Mouse (Mus musculus): ENCODE results near the gene 4930467E23Rik. TPM values are rescaled to one million over a fixed set of nuclear protein-coding genes. Genes with fewer than 3 reads are reported as not detected.
"Not testable (repeated sequence)": the region's sequence is repeated elsewhere in the genome, so short reads cannot be mapped to it uniquely, and the experiment has no call there.

Gene 4930467E23Rik
- under 1 TPM; 0.35 to 0.84 TPM for total RNA-seq (2021)
- polyA plus RNA-seq (2012; rRNA removed): 0.07 TPM in 1 of 2 replicates, not detected in the other
- long read RNA-seq: 0 reads

DNA sequence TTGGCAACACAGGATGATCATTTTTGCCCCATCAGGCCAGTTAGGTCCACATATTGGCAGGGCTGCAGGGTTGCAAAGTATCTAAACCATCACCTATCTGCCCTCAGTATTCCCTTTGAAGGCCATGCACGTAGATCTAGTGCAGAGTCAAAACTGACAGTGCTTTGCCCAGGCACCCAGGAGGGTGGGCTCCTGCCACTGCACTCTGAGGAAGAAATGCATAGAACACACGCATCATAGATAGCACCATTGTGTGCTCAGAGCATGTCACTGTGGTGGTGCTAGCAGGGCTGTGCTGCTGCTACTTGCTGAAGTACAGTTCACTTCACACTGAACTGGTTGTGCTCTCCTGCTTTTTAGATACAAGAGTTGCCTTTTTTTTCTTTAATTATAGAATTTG, at the start of gene 4930467E23Rik:
TSS of gene 4930467E23Rik (plus strand) at position 301 of the 400 bp plus-strand sequence.
- DNase-seq: not testable (repeated sequence)

DNA sequence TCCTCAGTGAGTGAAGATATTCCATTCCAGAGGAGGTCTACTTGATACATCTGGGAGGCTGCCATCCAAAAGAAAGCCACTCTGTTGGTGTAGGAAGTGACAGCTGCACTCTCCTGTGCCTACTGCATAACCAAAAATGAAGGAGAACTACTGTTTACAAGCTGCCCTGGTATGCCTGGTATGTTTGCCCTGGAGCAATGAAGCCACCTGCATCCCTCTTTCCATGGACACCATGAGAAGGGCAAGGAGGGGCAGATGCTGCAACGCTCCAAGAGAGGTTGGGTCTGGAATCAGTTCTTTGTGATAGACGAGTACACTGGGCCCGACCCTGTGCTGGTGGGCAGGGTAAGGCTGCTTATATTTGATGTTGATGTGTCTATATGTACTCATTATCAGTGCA, 47.1 kb upstream of the 4930467E23Rik start:
- not testable (repeated sequence) for DNase-seq

DNA sequence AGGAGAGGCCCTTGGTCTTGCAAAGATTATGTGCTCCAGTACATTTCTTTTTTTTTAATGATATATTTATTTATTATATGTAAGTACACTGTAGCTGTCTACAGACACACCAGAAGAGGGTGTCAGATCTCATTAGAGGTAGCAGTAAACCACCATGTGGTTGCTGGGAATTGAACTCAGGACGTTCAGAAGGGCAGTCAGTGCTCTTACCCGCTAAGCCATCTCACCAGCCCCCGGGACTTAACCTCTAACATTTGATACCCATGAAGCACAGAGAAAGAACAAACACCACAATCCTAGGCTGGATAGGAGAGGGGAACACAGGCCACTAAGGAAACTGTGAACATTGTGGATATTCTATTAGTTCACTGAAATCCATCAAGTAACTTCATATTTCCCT, 43.9 kb upstream of the 4930467E23Rik start:
- not testable (repeated sequence) for DNase-seq

DNA sequence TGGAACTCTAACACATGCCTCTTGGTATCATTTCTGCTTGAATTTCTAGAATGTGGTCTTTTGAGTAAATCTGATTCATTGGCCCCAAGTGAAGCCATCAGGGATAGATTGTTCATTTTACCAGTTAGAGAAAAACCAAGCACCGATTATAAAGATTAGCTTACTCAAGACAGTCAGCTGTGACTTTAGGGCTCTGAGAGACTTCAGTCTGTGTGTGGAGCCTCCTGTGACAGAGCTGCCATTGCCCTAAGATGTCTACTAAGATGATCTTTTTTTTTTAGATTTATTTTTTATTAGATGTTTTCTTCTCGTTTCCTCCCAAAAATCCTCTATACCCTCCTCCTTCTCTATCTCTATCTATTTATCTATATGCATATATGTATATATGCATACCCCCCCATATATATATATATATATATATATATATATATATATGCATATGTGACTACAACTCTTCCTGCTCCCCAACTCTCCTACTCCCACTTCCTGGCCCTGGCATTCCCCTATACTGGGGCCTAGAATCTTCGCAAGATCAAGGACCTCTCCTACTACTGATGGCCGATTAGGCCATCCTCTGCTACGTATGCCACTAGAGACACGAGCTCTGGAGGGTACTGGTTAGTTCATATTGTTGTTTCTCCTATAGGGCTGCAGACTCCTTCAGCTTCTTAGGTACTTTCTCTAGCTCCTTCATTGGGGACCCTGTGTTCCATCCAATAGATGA, 40.4 kb upstream of the 4930467E23Rik start:
- not testable (repeated sequence) for DNase-seq

DNA sequence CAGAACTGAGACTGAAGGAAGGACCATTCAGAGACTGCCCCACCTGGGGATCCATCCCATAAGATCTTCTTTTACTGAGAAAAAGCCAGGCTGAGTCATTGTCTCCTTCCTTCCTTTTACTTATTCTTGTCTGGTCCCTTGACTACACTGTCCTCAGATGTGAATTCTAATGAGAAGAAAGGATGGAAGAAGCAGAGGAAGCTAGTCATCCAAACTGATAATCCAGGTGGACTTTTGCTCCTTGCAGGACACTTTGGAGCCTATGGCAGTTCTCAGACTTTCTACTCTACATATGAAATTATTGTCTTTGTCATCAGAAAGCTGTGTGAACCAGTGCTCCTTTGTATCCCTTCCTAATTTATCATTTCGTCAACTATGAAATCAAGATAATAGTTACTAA, 39.6 kb upstream of the 4930467E23Rik start:
- DNase-seq: not testable (repeated sequence)

DNA sequence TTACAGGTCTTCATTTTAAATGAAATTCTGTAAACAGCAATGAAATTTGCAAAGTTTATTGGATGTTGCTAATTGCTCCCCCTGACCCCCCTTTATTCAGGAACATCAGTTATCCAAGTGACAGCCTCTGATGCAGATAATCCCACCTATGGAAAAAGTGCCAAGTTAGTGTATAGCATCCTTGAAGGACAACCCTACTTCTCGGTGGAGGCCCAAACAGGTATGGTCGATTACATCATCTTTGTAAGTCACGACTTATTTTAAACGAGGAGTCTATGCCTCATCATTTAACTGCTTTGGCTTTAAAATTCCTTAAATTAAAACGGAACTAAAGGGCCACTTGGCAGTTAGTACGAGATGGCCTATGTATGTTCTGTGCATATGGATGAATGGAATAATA, 38.0 kb upstream of the 4930467E23Rik start:
- not testable (repeated sequence) for DNase-seq

DNA sequence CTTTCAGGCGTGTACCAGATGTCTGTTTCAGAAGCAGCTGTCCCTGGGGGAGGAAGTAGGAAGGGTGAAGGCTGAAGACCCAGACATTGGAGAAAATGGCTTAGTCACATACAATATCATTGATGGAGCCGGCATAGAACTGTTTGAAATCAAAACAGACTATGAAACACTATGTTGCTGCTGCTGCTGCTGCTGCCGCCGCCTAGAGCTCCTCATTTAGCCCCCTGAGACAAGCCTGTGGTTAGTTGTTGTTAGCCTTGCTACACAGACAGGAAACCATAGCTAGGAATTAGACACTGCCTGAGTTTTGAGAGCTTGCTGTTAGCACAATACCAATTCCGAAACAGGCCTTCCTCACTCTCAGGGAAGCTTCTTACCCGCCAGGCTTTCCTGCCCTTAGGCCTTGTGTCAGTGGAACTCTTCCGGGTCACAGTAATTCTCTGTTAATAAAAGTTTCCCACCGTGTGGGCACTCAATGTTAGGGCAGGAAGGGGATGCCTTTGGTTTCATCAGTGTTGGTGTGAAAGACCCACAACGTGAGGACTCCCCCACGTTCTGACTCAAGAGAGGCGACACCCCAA, 31.8 kb upstream of the 4930467E23Rik start:
- DNase-seq: not testable (repeated sequence)

DNA sequence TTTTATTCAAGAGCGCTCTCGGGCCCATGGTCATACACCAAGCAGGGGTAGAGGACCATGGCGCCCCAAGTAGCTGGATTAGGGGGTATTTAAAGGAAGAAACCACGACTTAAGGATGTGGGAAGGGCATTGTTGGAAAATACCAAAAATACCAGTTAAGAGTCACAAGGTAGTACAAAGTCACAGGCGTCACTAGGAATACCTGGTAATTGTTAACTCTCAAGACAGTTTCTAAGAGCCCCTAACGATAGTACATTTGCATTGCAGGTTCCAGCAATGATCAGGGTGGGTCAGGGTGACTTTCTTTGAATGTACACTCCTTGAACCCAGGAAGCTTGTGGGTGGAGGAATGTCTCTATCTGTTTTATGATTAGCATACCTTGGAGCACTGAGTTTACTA, 31.3 kb upstream of the 4930467E23Rik start:
- not testable (repeated sequence) for DNase-seq

DNA sequence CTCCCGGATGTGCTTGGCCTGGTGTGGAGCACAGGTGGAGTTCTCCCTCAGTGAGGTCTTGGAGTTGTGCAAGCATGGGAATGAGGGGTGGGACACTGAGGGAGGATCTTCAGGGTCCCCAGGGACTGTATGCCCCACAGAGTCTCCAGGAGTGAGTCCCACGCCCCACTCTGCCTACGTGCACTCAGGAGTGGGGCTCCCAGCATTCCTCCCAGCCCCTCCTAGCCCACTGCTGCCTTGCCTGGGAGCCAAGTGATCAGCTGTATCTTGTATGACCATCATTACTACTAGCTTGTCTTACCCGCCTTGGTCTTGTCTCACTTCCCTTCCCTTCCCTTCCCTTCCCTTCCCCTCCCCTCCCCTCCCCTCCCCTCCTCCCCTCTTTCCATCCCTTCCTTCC, 30.7 kb upstream of the 4930467E23Rik start:
- DNase-seq: peak; percentile 49

DNA sequence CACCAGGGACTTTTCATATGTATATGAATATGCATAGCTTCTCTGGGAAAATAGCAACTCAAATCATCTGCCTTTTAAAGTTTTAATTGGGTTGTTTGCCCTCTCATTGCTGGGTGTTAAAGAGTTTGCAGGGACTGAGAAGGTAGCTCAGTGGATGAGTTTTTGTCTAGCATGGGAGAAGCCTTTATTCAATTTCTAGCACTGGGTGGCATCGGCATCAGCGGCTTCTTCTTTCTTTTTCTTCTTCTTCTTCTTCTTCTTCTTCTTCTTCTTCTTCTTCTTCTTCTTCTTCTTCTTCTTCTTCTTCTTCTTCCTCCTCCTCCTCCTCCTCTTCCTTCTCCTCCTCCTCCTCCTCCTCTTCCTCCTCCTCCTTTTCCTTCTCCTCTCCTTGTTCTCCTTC, 28.1 kb upstream of the 4930467E23Rik start:
- DNase-seq: not testable (repeated sequence)

DNA sequence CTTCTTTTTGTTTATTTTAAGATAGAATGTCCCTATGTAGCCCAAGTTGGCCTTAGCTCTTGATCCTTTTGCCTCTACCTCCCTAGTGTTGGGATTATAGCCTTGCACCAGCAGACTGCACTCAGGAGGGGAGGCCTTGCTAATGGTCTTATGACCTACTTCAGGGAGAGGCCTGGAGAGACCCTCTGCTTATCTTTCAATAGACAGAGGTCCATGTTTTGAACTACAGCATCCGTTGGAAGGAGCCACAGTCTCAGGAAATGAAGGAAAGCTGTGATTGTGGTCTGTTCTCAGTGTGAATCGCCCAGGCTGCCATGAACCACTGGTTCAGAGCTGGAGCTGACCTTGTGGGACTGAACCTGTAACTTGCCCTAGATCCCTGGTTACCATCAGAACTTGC, 27.1 kb upstream of the 4930467E23Rik start:
- not testable (repeated sequence) for DNase-seq

DNA sequence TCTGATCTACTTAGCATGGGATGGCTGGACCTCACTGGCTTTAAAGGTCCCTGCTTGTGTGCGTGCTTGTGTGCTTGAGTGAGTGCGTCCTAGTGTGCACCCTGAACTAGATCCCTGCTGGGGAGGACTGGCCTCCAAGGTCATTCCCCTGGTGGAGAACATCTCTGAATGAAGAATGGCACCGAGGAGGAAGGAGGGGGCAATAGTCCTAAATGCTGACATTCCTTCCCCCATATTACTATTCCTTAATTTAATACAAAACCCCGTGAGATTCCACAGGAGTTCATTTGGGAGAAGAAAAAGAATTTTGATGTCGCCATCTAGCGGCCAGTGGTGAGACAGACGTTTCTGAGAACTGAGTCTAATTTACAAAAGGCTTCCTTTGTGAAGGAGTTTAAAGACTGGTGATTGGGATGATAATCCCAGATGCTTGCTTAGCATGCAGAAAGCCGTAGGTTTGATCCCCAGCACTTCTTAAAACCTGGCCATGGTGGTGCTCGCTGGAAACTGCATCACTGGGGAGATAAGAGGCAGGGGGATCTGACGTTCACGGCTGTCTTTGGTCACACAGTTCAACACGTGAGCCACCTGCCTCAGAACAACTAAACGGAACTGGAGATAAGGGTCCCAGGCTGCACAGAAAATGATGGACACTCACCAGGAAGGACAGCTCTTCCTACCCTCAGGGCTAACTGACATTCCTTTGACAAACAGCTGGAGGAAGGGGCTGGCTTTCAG, 26.2 kb upstream of the 4930467E23Rik start:
- DNase-seq: peak; percentile 81

DNA sequence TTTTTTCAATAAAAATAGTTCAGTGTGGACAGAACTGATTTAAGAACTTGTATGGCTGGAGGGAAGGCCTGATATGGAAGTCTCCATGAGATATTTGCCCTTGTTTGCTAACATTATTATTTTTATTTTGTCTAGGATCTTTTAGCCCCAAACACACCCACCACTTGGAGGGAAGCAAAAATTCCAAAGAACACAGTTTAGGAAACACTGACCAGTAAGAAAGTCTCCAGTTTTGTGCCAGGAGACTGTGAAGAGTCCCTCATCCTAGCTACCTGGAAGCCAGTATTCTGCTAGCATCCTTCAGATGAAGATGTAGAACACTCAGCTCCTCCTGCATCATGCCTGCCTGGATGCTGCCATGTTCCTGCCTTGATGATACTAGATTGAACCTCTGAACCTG, 25.5 kb upstream of the 4930467E23Rik start:
- not testable (repeated sequence) for DNase-seq

DNA sequence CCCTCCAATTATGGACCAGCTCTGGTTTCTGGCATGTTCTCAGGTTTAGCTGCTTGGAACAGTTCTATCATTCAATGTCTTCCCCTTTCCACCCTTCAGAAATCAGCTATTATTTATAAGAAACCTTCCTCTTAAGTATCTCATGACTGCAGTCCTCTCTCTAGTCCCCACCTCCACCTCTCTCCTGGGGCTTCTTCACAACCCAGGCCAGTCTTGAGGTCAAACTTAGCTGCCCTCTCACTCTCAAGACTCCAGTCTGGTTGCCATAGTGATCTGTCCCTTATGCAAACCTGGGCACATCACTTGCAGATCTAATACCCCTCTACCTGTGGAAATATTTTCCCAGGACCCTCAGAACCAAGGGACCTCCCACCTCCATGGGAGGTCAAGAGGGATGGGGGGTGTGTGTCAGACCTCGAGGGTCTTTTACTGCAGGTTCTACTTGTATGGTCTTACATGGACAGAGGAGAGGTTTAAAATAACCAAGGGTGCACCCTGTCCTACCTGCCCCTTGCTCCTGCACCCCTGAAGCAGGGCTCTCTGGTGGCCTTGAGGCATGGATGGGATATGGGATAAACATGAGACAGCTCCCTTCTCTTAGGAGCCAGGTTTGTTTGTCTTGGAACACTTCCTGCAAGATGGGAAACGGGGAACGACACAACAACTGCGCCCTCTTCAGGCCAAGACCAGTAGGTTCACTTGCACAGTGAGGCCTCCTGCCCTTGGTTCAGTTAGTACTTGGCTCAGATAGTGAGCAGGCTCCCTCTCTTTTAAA, 24.7 kb upstream of the 4930467E23Rik start:
- DNase-seq: not testable (repeated sequence)

DNA sequence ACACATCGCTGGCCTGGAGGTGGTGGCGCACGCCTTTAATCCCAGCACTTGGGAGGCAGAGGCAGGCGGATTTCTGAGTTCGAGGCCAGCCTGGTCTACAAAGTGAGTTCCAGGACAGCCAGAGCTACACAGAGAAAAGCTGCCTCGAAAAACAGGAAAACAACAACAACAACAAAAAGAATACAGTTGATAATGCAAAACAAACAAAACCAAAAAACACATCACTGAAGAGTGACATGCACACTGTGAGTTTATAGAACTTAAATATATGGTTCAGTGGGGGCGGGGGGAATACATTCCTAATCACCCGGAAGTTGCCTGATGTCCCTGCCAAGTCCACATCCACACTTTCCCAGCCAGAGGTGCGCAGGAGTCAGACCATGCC, 24.2 kb upstream of the 4930467E23Rik start:
- not testable (repeated sequence) for DNase-seq

DNA sequence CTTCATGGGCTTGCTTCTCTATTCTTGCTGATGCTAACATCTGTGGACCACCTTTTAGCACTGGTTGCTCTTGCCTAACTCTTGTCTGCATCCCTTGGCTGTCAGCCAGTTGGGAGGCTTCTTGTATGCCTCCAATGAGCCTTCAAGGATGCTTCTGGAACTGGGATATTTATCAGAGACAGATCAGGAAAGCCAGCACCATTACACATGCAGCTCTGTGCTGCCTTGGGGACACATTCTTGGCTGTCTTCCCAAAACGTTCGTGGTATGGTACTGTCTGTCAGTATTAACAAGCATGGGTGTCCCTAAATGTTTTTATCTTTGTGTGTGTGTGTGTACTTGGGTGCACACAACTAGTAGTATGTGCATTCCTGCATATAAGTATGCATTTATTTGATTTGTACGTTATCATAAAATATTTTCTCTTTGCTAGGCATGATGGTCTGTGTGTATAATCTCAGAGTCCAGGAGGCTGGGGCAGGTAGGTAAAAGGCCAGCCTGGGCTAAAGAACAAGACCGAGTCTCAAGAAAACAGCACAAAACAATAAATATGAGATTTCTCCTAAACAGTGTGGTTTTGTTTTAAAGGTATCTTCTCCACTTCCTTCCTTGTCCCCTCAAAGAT, 23.2 kb upstream of the 4930467E23Rik start:
- not testable (repeated sequence) for DNase-seq

DNA sequence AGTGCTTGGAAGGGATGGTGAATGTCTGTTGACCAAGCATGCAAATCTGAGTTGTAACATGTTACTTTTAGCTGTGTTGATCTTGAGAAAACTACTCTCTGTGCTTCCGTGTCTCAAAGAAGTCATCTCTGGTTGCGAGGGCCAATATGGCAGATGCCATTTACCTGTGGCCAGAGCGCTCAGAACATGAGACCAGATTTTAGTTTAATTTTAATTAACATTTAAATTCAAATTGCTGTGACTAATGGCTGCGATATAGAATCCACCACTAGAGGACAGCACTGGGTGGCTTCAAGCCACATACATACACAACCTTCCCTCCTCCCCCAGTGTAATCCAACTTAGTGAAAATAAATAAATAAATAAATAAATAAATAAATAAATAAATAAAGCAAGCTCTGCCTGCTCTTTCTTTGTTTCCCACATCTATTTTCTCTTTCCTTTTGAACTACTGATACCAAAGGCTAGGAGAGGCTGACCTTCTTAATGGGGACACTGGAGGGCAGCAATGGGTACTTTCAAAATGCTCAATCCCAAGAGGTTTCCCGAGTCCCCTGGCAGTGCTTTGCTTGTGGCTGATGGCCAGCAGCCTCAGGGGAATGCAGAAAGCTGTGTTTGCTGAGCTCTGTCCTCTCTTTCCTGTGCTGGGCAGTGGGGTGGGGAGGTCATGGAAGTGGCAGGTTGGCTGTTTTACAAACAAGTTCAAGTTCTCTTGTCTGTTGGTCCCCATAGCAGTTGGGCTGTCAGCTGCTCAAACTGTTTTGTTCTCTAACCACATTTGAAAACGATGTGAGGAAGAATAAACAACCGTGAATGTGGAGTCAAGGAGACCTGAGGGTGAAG, 22.2 kb upstream of the 4930467E23Rik start:
- peak; percentile 86 for DNase-seq

DNA sequence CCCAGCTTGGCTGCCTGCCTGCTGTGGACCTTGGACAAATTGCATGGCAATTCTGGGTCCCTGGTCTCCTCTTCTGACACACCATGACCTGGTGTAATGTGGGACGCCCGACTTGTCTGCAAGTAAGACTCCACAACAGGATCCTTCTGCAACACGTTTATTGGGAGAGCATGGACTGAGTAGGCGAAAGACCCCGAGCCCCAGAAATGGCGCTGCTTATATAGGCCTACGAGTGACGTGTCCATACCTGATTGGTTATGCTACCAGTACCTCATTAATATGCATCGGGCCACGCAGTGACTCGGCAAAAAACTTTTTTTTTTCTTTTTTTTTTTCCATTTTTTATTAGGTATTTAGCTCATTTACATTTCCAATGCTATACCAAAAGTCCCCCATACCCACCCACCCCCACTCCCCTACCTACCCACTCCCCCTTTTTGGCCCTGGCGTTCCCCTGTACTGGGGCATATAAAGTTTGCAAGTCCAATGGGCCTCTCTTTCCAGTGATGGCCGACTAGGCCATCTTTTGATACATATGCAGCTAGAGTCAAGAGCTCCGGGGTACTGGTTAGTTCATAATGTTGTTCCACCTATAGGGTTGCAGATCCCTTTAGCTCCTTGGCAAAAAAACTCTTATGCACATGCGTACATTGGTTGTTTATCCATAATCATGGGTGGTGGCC, 21.5 kb upstream of the 4930467E23Rik start:
- DNase-seq: not testable (repeated sequence)

DNA sequence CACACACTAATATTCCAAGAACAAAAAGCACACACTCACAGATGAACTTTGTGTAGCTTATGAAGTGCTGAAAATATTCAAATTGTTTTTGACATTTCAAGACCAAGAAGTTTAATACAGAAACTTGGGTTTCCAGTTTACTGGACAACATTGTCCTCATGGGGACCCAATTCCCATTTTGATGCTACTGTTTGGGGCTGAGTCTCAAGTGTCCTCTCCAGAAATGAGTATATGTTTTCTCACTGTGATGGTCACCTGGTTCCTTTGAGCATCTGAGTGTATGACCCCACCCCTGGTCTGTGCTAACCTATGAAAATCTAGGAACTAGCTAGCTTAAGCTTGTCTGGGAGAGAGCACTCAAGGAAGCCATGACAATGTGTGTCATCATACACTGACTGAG, 20.4 kb upstream of the 4930467E23Rik start:
- not testable (repeated sequence) for DNase-seq

DNA sequence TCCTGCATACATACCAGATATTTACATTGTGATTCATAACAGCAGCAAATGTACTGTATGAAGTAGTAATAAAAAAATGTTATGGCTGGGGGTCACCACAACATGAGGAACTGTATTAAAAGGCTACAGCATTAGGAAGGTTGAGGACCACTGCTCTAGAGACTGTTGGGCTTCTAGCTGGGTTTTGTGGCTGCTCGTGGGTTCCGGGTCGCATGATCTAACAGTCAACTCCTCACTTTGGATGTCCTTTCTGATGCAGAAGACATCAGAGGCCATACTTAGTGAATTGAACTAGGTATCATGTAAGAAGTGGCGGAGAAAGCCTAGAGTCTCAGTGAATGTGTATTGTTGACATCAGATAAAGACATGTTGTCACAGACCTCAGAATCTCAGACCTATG, 19.9 kb upstream of the 4930467E23Rik start:
- DNase-seq: not testable (repeated sequence)

Data from adrenal gland, adult 2 months (tissue).